Mouse (Mus musculus) common myeloid progenitor, adult 5-6 weeks (primary cell): ENCODE measurements at regions not wholly inside any gene's neighbourhood (a gene's known extent, or its start where the extent isn't known, plus 50 kb on each side); places are given as distances from the start of the nearest gene placed in this dataset.

Experiments
- ATAC-seq: replicated peaks from 2 replicates; pipeline ENCODE4 v1.8.0; 2016; ENCODE audit warnings: low read depth, mild to moderate bottlenecking, moderate TSS enrichment, inconsistent platforms; ENCODE audit not compliant: poor library complexity, severe bottlenecking

GRCm38 (mm10) chr19:30289721-30290120 is 57.0 kb downstream of the Mbl2 start:
- no peak for ATAC-seq

GRCm38 (mm10) chr19:30295263-30295704 is 62.5 kb downstream of the Mbl2 start:
- 0 out of 2 replicates have a peak, but pooled peaks have one; percentile 36 for ATAC-seq

GRCm38 (mm10) chr19:30296024-30296423 is 63.3 kb downstream of the Mbl2 start:
- ATAC-seq = peak; percentile 47; the same call in 1 of the 2 replicates

GRCm38 (mm10) chr19:30299536-30299935 is 66.8 kb downstream of the Mbl2 start:
- no peak for ATAC-seq

GRCm38 (mm10) chr19:30302281-30302680 is 69.5 kb downstream of the Mbl2 start:
- ATAC-seq = no peak

- ATAC-seq = no peak
These were observed 73.6 kb downstream of the Mbl2 start for GRCm38 (mm10) chr19:30306379-30306778.

GRCm38 (mm10) chr19:30306919-30307318 is 74.2 kb downstream of the Mbl2 start:
- ATAC-seq = 0 out of 2 replicates have a peak, but pooled peaks have one; percentile 69

GRCm38 (mm10) chr19:30317314-30317713 is 84.6 kb downstream of the Mbl2 start:
- ATAC-seq = no peak

- no peak for ATAC-seq
These were observed 95.0 kb downstream of the Mbl2 start for GRCm38 (mm10) chr19:30327693-30328092.

- no peak for ATAC-seq
These were observed 96.1 kb downstream of the Mbl2 start for GRCm38 (mm10) chr19:30328886-30329285.

- peak; percentile 42; the same call in 1 of the 2 replicates for ATAC-seq
These were observed 98.0 kb downstream of the Mbl2 start for GRCm38 (mm10) chr19:30330792-30331191.

- ATAC-seq = no peak
These were observed 99.1 kb downstream of the Mbl2 start for GRCm38 (mm10) chr19:30331850-30332249.

- ATAC-seq = no peak
These were observed 111.7 kb downstream of the Mbl2 start for GRCm38 (mm10) chr19:30344401-30344800.

- no peak for ATAC-seq
These were observed 116.2 kb downstream of the Mbl2 start for GRCm38 (mm10) chr19:30348924-30349323.

- no peak for ATAC-seq
These were observed 122.2 kb downstream of the Mbl2 start for GRCm38 (mm10) chr19:30354981-30355380.

- no peak for ATAC-seq
These were observed 126.2 kb downstream of the Mbl2 start for GRCm38 (mm10) chr19:30358961-30359360.

GRCm38 (mm10) chr19:30371901-30372300 is 139.2 kb downstream of the Mbl2 start:
- ATAC-seq = peak; percentile 72; the same call in 1 of the 2 replicates

GRCm38 (mm10) chr19:30379767-30380166 is 147.0 kb downstream of the Mbl2 start:
- ATAC-seq = 0 out of 2 replicates have a peak, but pooled peaks have one; percentile 47

GRCm38 (mm10) chr19:30380515-30381206 is 147.9 kb downstream of the Mbl2 start:
- no peak for ATAC-seq

GRCm38 (mm10) chr19:30393791-30394190 is 155.7 kb downstream of the Dkk1 start:
- ATAC-seq = no peak

- no peak for ATAC-seq
These were observed 142.5 kb downstream of the Dkk1 start for GRCm38 (mm10) chr19:30406943-30407342.
